Comparison of ENCODE assay signal across 13 mouse cellular contexts in the genomic region with DNA sequence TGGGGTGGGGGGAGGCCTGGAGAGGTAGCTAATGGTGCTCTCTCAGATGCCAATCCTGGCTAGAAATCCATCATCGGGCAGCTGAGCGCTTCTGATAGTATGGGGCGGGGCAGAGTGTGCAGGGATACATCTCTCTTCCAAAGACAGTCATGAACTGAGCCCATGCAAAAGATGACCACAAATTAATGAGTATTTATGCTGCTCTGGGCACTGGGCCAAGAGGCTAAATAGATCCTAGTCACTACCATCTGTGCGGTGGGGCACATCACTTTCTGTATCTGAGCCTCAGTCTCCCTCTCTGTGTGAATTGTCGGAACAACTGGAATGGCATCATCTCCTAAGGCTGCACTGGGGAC. TPM values are rescaled to one million over a fixed set of nuclear protein-coding genes. Genes with fewer than 3 reads are reported as not detected.
DNase-seq lines count a peak whose midpoint lies in the region; ATAC-seq and TF ChIP-seq lines count a peak whose summit lies in the region.
"Had no signal": no experiment of that assay in that cellular context is flagged by ENCODE, and none has a peak within 500 bp of the region (broad histone marks: within the 10 kb centered on the region; RNA-seq: fewer than 3 reads in every experiment).

No protein-coding gene starts in this region.

- peak overlapping the region; percentile 21; the same call in 1 of the 2 replicates for H3K27ac ChIP-seq in midbrain, embryonic 12.5 days (replicated peaks)
- no peak overlapping the region for H3K27ac ChIP-seq in midbrain, embryonic 16.5 days (ENCODE audit: low read length)
- H3K27ac ChIP-seq in hindbrain, embryonic 13.5 days = peak overlapping the region; percentile 73
- peak overlapping the region; percentile 75 for H3K27ac ChIP-seq in neural tube, embryonic 13.5 days (replicated peaks)
- H3K27ac ChIP-seq in heart, adult 2 months = no peak overlapping the region
- H3K27ac ChIP-seq: stomach, postnatal 0 days had no signal

- no peaks in the 10 kb centered on the region for H3K79me2 ChIP-seq in heart, adult 2 months (replicated peaks; ENCODE audit: control insufficient read depth, insufficient read depth, low read length)

- intact Hi-C loops in heart, adult 2 months (cut with DNase I) = no loop called here

- WGBS in midbrain, embryonic 12.5 days = 82% methylated on average over 5 of the region's 5 CpGs
- 57% methylated on average over 5 of the region's 5 CpGs for WGBS in midbrain, embryonic 16.5 days
- WGBS in hindbrain, embryonic 13.5 days = 41% methylated on average over 5 of the region's 5 CpGs
- 48% methylated on average over 5 of the region's 5 CpGs for WGBS in neural tube, embryonic 13.5 days
- 75% methylated on average over 5 of the region's 5 CpGs for WGBS in heart, adult 2 months

- no peak for TF ChIP-seq CTCF in heart, adult 2 months (IDR thresholded peaks at IDR 0.05)

- TF ChIP-seq EP300 in heart, adult 2 months (IDR thresholded peaks at IDR 0.05; ENCODE audit: insufficient read depth, low read depth, low read length) = no peak

- no peak overlapping the region for H3K9ac ChIP-seq in midbrain, embryonic 12.5 days (replicated peaks)
- no peak overlapping the region for H3K9ac ChIP-seq in midbrain, embryonic 16.5 days (ENCODE audit: low read depth, low read length)
- no peak overlapping the region for H3K9ac ChIP-seq in hindbrain, embryonic 13.5 days
- H3K9ac ChIP-seq in neural tube, embryonic 13.5 days = no peak overlapping the region
- H3K9ac ChIP-seq in heart, adult 2 months (ENCODE audit: low read depth, low read length) = no peak overlapping the region
- H3K9ac ChIP-seq: heart, embryonic 12.5 days had no signal

- TF ChIP-seq POLR2A in heart, adult 2 months (IDR thresholded peaks at IDR 0.05; ENCODE audit: insufficient read depth, low read depth, low read length) = no peak

- H3K4me1 ChIP-seq in midbrain, embryonic 12.5 days = peaks cover 46% of the 10 kb centered on the region
- H3K4me1 ChIP-seq in midbrain, embryonic 16.5 days (ENCODE audit: control insufficient read depth, insufficient read depth, low read length) = peaks cover 22% of the 10 kb centered on the region
- peaks cover 58% of the 10 kb centered on the region for H3K4me1 ChIP-seq in hindbrain, embryonic 13.5 days (replicated peaks)
- H3K4me1 ChIP-seq in neural tube, embryonic 13.5 days (replicated peaks) = peaks cover 64% of the 10 kb centered on the region
- H3K4me1 ChIP-seq in heart, adult 2 months (ENCODE audit: control insufficient read depth, insufficient read depth, low read length) = peaks cover 15% of the 10 kb centered on the region

- no peaks in the 10 kb centered on the region for H3K9me3 ChIP-seq in midbrain, embryonic 12.5 days
- H3K9me3 ChIP-seq in midbrain, embryonic 16.5 days (replicated peaks; ENCODE audit: control insufficient read depth, low read length, poor library complexity, severe bottlenecking) = no peaks in the 10 kb centered on the region
- H3K9me3 ChIP-seq in hindbrain, embryonic 13.5 days = no peaks in the 10 kb centered on the region
- H3K9me3 ChIP-seq in neural tube, embryonic 13.5 days = no peaks in the 10 kb centered on the region
- H3K9me3 ChIP-seq: heart, embryonic 12.5 days had no signal

- H3K36me3 ChIP-seq in midbrain, embryonic 12.5 days = no peaks in the 10 kb centered on the region
- no peaks in the 10 kb centered on the region for H3K36me3 ChIP-seq in midbrain, embryonic 16.5 days (ENCODE audit: control insufficient read depth, insufficient read depth, low read length)
- no peaks in the 10 kb centered on the region for H3K36me3 ChIP-seq in hindbrain, embryonic 13.5 days
- H3K36me3 ChIP-seq in neural tube, embryonic 13.5 days = no peaks in the 10 kb centered on the region
- H3K36me3 ChIP-seq in heart, adult 2 months (ENCODE audit: control insufficient read depth, insufficient read depth, low read length) = no peaks in the 10 kb centered on the region
- H3K36me3 ChIP-seq: heart, embryonic 12.5 days had no signal

- ATAC-seq in midbrain, embryonic 12.5 days (ENCODE audit: low FRiP score, low read depth) = no peak
- no peak for ATAC-seq in midbrain, embryonic 16.5 days
- ATAC-seq in hindbrain, embryonic 13.5 days (ENCODE audit: low FRiP score) = no peak
- ATAC-seq in neural tube, embryonic 13.5 days (ENCODE audit: low read depth) = 0 out of 2 replicates have a peak, but pooled peaks have one; percentile 36

- no peak overlapping the region for H3K4me2 ChIP-seq in midbrain, embryonic 12.5 days (replicated peaks)
- H3K4me2 ChIP-seq in midbrain, embryonic 16.5 days (ENCODE audit: low read length) = no peak overlapping the region
- no peak overlapping the region for H3K4me2 ChIP-seq in hindbrain, embryonic 13.5 days
- H3K4me2 ChIP-seq in neural tube, embryonic 13.5 days = no peak overlapping the region
- H3K4me2 ChIP-seq: heart, embryonic 12.5 days had no signal

- no peak overlapping the region for H3K4me3 ChIP-seq in midbrain, embryonic 12.5 days
- H3K4me3 ChIP-seq in midbrain, embryonic 16.5 days (ENCODE audit: low read depth, low read length) = no peak overlapping the region
- H3K4me3 ChIP-seq in hindbrain, embryonic 13.5 days = no peak overlapping the region
- no peak overlapping the region for H3K4me3 ChIP-seq in neural tube, embryonic 13.5 days
- no peak overlapping the region for H3K4me3 ChIP-seq in heart, adult 2 months
- H3K4me3 ChIP-seq: heart, embryonic 12.5 days had no signal

- no peaks in the 10 kb centered on the region for H3K27me3 ChIP-seq in midbrain, embryonic 12.5 days
- H3K27me3 ChIP-seq in midbrain, embryonic 16.5 days (ENCODE audit: control insufficient read depth, insufficient read depth, low read depth, low read length) = no peaks in the 10 kb centered on the region
- H3K27me3 ChIP-seq in hindbrain, embryonic 13.5 days = no peaks in the 10 kb centered on the region
- no peaks in the 10 kb centered on the region for H3K27me3 ChIP-seq in neural tube, embryonic 13.5 days
- no peaks in the 10 kb centered on the region for H3K27me3 ChIP-seq in heart, adult 2 months (ENCODE audit: control insufficient read depth, insufficient read depth, low read length)

- peak; percentile 74 to 80 for DNase-seq in cerebellum, postnatal 10 days
- no peak for DNase-seq in cerebellum, postnatal 4 days (ENCODE audit: low spot score in 2 of 2)
- DNase-seq in liver = no peak
- no peak for DNase-seq in heart, adult 2 months
- DNase-seq: B cell, adult 2 months; gastrocnemius, postnatal 14 days; kidney, postnatal 36 days had no signal

RNA-seq across cellular contexts. Expression of a gene that starts 16.5 kb away (rescaled TPM):
- polyA plus RNA-seq in midbrain, embryonic 12.5 days (2016; fragmentation: Nextera tagmentation; extraction: Ambion mirVana) = 142 and 172 TPM in 2 replicates
- polyA plus RNA-seq in midbrain, embryonic 16.5 days (2015; fragmentation: Nextera tagmentation; extraction: Ambion mirVana) = 125 and 139 TPM in 2 replicates
- 109 and 110 TPM in 2 replicates for polyA plus RNA-seq in hindbrain, embryonic 13.5 days (2015; fragmentation: Nextera tagmentation; extraction: Ambion mirVana)
- polyA plus RNA-seq in neural tube, embryonic 13.5 days (2015; fragmentation: Nextera tagmentation; extraction: Ambion mirVana) = 137 and 150 TPM in 2 replicates
- 10 to 100 TPM; 25.2 to 33.2 TPM for total RNA-seq in heart, adult 2 months (2021)
- polyA plus RNA-seq in heart, adult 2 months (2012; rRNA removed) = 34.4 and 42.7 TPM in 2 replicates

Comparison
In these comparisons a context has a peak if more than half of its experiments do, and no peak if none do; other contexts are left out.
1. DNase-seq: peak in cerebellum, postnatal 10 days (2 of 2); none in cerebellum, postnatal 4 days (0 of 2), liver (single experiment) and heart, adult 2 months (0 of 2).
2. H3K27ac ChIP-seq: peak in midbrain, embryonic 12.5 days (single experiment), hindbrain, embryonic 13.5 days (single experiment) and neural tube, embryonic 13.5 days (single experiment); none in midbrain, embryonic 16.5 days (single experiment) and heart, adult 2 months (single experiment).